Mouse (Mus musculus): ENCODE data around the gene App. TPM values are rescaled to one million over a fixed set of nuclear protein-coding genes. Genes with fewer than 3 reads are reported as not detected.

App gene
- polyA plus RNA-seq, 1 experiment from 2014 or later: 416 TPM

DNA sequence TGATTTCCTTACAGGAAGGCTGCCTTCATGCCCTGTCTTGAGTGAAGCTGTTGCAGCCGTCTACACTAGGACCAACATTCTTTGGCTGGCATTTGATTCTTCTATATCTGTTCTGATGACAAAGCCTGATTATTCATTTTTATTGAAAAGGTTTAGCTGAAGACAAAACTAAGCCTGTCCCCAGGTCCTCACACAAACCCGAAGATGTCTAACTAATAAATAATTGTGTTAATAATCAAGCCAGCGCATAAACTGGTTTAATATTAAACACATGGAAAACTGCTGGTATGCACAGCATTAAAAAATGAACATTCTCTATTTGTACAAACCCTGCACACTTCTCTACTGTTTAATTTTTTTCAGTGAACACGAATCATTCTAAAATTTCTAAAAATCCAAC is 7.4 kb downstream of the App start:
- no peak for ATAC-seq (replicated peaks)
- Histone ChIP-seq H3K36me3 (replicated peaks) (0 out of 2 replicates have a peak, but pooled peaks cover 4% of the 10 kb centered on the region), H3K9ac (no peak overlapping the region), H3K9me3 (no peaks in the 10 kb centered on the region), H3K4me1 (peaks cover 44% of the 10 kb centered on the region), H3K27me3 (replicated peaks) (no peaks in the 10 kb centered on the region), H3K27ac (no peak overlapping the region), H3K4me2 (no peak overlapping the region), H3K4me3 (no peak overlapping the region)
- WGBS: 74% methylated on average over 4 of the region's 4 CpGs

DNA sequence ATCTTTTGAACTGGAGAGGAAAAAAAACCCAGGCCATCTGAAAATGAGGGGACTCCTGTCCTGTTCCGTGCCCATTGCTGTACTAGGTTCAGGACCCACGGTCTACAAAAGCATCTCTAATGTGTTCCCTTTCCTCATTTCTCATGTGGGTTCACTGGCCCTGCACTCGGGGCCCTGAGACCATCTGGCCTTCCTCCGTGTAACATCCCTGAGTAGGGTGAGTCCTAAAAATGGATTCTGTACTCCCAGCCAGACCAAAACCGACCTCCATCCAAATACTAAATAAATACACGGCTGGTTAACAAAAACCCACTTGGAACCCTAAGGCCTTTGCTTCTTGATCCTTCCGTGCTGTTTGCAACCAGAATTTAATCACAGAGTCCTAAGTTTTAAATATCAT is 7.9 kb downstream of the App start:
- H3K9ac ChIP-seq: no peak overlapping the region
- no peaks in the 10 kb centered on the region for H3K27me3 ChIP-seq (replicated peaks)
- H3K4me2 ChIP-seq: no peak overlapping the region
- peaks cover 38% of the 10 kb centered on the region for H3K4me1 ChIP-seq
- no peaks in the 10 kb centered on the region for H3K9me3 ChIP-seq
- no peak overlapping the region for H3K4me3 ChIP-seq
- no peak for ATAC-seq (replicated peaks)
- no peak overlapping the region for H3K27ac ChIP-seq
- WGBS: 69% methylated on average over 7 of the region's 7 CpGs
- 0 out of 2 replicates have a peak, but pooled peaks cover 4% of the 10 kb centered on the region for H3K36me3 ChIP-seq (replicated peaks)

GRCm38 (mm10) chr16:85165177-85165576 is 8.4 kb downstream of the App start:
- H3K9me3 ChIP-seq: no peaks in the 10 kb centered on the region
- H3K27me3 ChIP-seq (replicated peaks): no peaks in the 10 kb centered on the region
- no peak overlapping the region for H3K4me3 ChIP-seq
- no peak overlapping the region for H3K9ac ChIP-seq
- no peak overlapping the region for H3K4me2 ChIP-seq
- H3K27ac ChIP-seq: no peak overlapping the region
- no peak for ATAC-seq (replicated peaks)
- 0 out of 2 replicates have a peak, but pooled peaks cover 4% of the 10 kb centered on the region for H3K36me3 ChIP-seq (replicated peaks)
- peaks cover 33% of the 10 kb centered on the region for H3K4me1 ChIP-seq
- 64% methylated on average over 7 of the region's 7 CpGs for WGBS

- no peak for ATAC-seq (replicated peaks)
- no peaks in the 10 kb centered on the region for H3K27me3 ChIP-seq (replicated peaks)
- peaks cover 17% of the 10 kb centered on the region for H3K4me1 ChIP-seq
- no peak overlapping the region for H3K4me2 ChIP-seq
- no peak overlapping the region for H3K4me3 ChIP-seq
- H3K9ac ChIP-seq: no peak overlapping the region
- H3K36me3 ChIP-seq (replicated peaks): no peaks in the 10 kb centered on the region
- 86% methylated on average over 6 of the region's 6 CpGs for WGBS
- H3K27ac ChIP-seq: no peak overlapping the region
- H3K9me3 ChIP-seq: no peaks in the 10 kb centered on the region
Observed at GRCm38 (mm10) chr16:85162779-85163178, 10.8 kb downstream of the App start.

GRCm38 (mm10) chr16:85160140-85160539 is 13.4 kb downstream of the App start:
- no peaks in the 10 kb centered on the region for H3K9me3 ChIP-seq
- no peak for ATAC-seq (replicated peaks)
- no peak overlapping the region for H3K4me2 ChIP-seq
- H3K9ac ChIP-seq: no peak overlapping the region
- peaks cover 4% of the 10 kb centered on the region; the same call in 1 of the 2 replicates for H3K4me1 ChIP-seq
- H3K4me3 ChIP-seq: no peak overlapping the region
- no peak overlapping the region for H3K27ac ChIP-seq
- 86% methylated on average over 2 of the region's 2 CpGs for WGBS
- no peaks in the 10 kb centered on the region for H3K27me3 ChIP-seq (replicated peaks)
- no peaks in the 10 kb centered on the region; the same call in 1 of the 2 replicates for H3K36me3 ChIP-seq (replicated peaks)

- 87% methylated on average over 11 of the region's 11 CpGs for WGBS
- Histone ChIP-seq H3K36me3 (replicated peaks) (no peaks in the 10 kb centered on the region; the same call in 1 of the 2 replicates), H3K9ac (no peak overlapping the region), H3K9me3 (no peaks in the 10 kb centered on the region), H3K27ac (no peak overlapping the region), H3K27me3 (replicated peaks) (no peaks in the 10 kb centered on the region), H3K4me1 (0 out of 2 replicates have a peak, but pooled peaks cover 6% of the 10 kb centered on the region), H3K4me3 (no peak overlapping the region), H3K4me2 (no peak overlapping the region)
- no peak for ATAC-seq (replicated peaks)
Observed at GRCm38 (mm10) chr16:85157796-85158546, 15.6 kb downstream of the App start.

DNA sequence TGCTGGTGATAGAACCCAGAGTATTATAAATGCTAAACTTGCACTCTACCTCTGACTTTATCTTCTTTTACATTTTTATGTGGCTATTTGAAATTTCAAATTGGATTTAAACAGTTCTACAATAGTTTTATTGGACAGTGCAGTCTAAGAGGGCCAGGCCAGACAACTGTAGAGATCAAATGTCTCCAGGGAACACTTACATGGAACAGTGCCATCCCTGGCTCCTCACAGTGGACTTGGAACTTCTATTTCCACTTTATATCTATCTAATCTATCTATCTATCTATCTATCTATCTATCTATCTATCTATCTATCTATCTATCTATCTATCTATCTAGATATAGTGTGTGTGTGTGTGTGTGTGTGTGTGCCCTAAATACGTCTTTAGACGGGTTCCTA is 16.4 kb downstream of the App start:
- Histone ChIP-seq H3K4me1 (0 out of 2 replicates have a peak, but pooled peaks cover 11% of the 10 kb centered on the region), H3K36me3 (replicated peaks) (no peaks in the 10 kb centered on the region; the same call in 1 of the 2 replicates), H3K9me3 (no peaks in the 10 kb centered on the region), H3K9ac (no peak overlapping the region), H3K4me3 (no peak overlapping the region), H3K27me3 (replicated peaks) (no peaks in the 10 kb centered on the region), H3K4me2 (no peak overlapping the region), H3K27ac (no peak overlapping the region)
- no peak for ATAC-seq (replicated peaks)
- 100% methylated on average over 2 of the region's 2 CpGs for WGBS

DNA sequence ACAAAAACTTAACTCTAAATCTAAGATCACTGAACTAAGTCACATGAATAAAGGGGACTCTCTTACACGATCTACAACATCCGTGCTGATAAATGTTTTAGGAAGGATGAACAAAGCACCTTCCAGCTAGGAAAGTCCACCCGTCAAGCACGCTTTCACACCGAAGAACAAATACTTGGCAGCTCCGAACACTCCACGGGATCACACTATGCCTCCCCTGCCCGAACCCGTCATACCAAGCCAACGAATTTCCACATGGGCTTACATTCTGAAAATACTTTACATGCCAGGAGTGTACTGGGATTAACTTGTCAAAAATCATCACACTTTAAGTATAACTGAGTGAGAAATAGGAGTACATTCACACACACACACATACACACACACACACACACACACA is 17.7 kb downstream of the App start:
- H3K9ac ChIP-seq: no peak overlapping the region
- H3K36me3 ChIP-seq (replicated peaks): no peaks in the 10 kb centered on the region; the same call in 1 of the 2 replicates
- H3K4me2 ChIP-seq: no peak overlapping the region
- no peak overlapping the region for H3K4me3 ChIP-seq
- H3K27ac ChIP-seq: no peak overlapping the region
- ATAC-seq (replicated peaks): no peak
- no peaks in the 10 kb centered on the region for H3K27me3 ChIP-seq (replicated peaks)
- WGBS: 68% methylated on average over 10 of the region's 10 CpGs
- peaks cover 21% of the 10 kb centered on the region for H3K4me1 ChIP-seq
- H3K9me3 ChIP-seq: no peaks in the 10 kb centered on the region

GRCm38 (mm10) chr16:85152457-85152856 is 21.1 kb downstream of the App start:
- H3K27me3 ChIP-seq (replicated peaks): no peaks in the 10 kb centered on the region
- WGBS: 94% methylated on average over 8 of the region's 8 CpGs
- H3K9me3 ChIP-seq: no peaks in the 10 kb centered on the region
- peaks cover 26% of the 10 kb centered on the region for H3K4me1 ChIP-seq
- no peaks in the 10 kb centered on the region; the same call in 1 of the 2 replicates for H3K36me3 ChIP-seq (replicated peaks)
- ATAC-seq (replicated peaks): no peak
- no peak overlapping the region for H3K27ac ChIP-seq
- no peak overlapping the region for H3K4me2 ChIP-seq
- no peak overlapping the region for H3K9ac ChIP-seq
- no peak overlapping the region for H3K4me3 ChIP-seq

GRCm38 (mm10) chr16:85151681-85152080 is 21.9 kb downstream of the App start:
- Histone ChIP-seq H3K27me3 (replicated peaks) (no peaks in the 10 kb centered on the region), H3K4me1 (peaks cover 26% of the 10 kb centered on the region), H3K27ac (no peak overlapping the region), H3K9me3 (no peaks in the 10 kb centered on the region), H3K4me2 (no peak overlapping the region), H3K9ac (no peak overlapping the region), H3K4me3 (no peak overlapping the region), H3K36me3 (replicated peaks) (no peaks in the 10 kb centered on the region; the same call in 1 of the 2 replicates)
- ATAC-seq (replicated peaks): no peak
- 23% methylated on average over 7 of the region's 7 CpGs for WGBS

- H3K4me2 ChIP-seq: no peak overlapping the region
- H3K27me3 ChIP-seq (replicated peaks): no peaks in the 10 kb centered on the region
- ATAC-seq (replicated peaks): no peak
- no peak overlapping the region for H3K4me3 ChIP-seq
- WGBS: 58% methylated on average over 9 of the region's 9 CpGs
- H3K9ac ChIP-seq: no peak overlapping the region
- peaks cover 26% of the 10 kb centered on the region for H3K4me1 ChIP-seq
- H3K9me3 ChIP-seq: no peaks in the 10 kb centered on the region
- H3K27ac ChIP-seq: no peak overlapping the region
- H3K36me3 ChIP-seq (replicated peaks): no peaks in the 10 kb centered on the region
Observed at GRCm38 (mm10) chr16:85150902-85151301, 22.7 kb downstream of the App start.

GRCm38 (mm10) chr16:85149509-85149871 is 24.1 kb downstream of the App start:
- Histone ChIP-seq H3K4me3 (no peak overlapping the region), H3K9me3 (no peaks in the 10 kb centered on the region), H3K4me2 (no peak overlapping the region), H3K4me1 (peaks cover 32% of the 10 kb centered on the region), H3K9ac (no peak overlapping the region), H3K27me3 (replicated peaks) (no peaks in the 10 kb centered on the region), H3K36me3 (replicated peaks) (no peaks in the 10 kb centered on the region), H3K27ac (no peak overlapping the region)
- WGBS: 65% methylated on average over 1 of the region's 1 CpGs
- ATAC-seq (replicated peaks): no peak

Data from midbrain, embryonic 15.5 days (tissue).